Mouse (Mus musculus) cerebellum, adult 2 months (tissue): ENCODE measurements around the gene Them7.
A peak's percentile ranks its signal among the peaks of the same experiment; 100 is the strongest.

ENCODE experiments used
- CTCF ChIP-seq: fragments of 200-500 bp; IDR thresholded peaks from 2 replicates; pipeline ENCODE4 v1.5.1; 2011; ENCODE audit warnings: low read depth, mild to moderate bottlenecking, control low read depth, low read length, moderate library complexity, borderline replicate concordance; ENCODE audit not compliant: insufficient read depth
- POLR2A ChIP-seq: fragments of 200-500 bp; IDR thresholded peaks from 2 replicates; pipeline ENCODE4 v1.6.1; 2011; ENCODE audit warnings: low read length, control low read depth, borderline replicate concordance; ENCODE audit not compliant: insufficient read depth

DNA sequence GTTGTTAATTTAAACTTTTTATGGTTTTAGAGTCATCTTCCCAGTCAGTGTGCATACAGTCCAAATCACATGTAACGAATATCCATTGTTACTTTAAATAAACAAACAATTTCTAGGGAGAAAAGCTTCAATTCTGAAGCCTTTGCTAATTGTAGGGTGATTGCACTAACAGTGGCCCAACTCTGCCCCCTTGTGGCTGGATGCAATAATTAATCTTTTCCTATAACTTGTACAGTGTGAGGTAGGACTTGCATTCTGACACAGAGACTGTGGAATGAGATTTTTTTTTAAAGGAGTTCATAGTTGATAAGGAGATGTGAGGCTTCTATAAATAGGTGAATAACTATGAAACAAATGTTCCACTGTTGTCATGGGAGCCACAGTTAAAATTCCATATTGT, 6.2 kb downstream of the Them7 start:
- TF ChIP-seq CTCF, result peak; percentile 60; the same call in 1 of the 2 replicates
- TF ChIP-seq POLR2A, result no peak
